Mouse (Mus musculus): ENCODE results near the gene Zfp760. TPM values are rescaled to one million over a fixed set of nuclear protein-coding genes. Genes with fewer than 3 reads are reported as not detected.

Gene Zfp760
- total RNA-seq, 2 experiments from 2014 or later, result 7.8 to 8.2 TPM

DNA sequence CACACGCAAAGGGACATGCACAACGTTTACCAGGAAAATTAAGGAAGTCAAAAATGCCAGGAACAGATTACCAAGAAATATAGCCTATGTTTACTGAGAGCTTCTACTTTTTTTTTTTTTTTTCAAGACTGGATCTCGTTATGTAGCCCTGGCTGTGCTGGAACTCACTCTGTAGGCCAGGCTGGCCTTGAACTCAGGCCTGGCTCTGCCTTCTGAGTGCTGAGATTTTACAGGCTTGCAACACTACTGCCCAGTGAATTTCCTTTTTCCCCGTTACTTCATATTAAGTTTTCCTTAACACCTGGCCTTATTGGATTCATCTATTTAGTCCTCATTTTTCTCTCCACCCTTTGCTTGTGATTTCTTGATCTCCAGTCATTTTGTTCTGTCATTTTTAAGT, 25.5 kb downstream of the Zfp760 start:
- TF ChIP-seq CTCF (IDR thresholded peaks at IDR 0.05), result no peak
- peak overlapping the region; percentile 64 for H3K4me3 ChIP-seq
- DNase-seq (ENCODE audit: extremely low spot score in 1 of 2, low spot score in 2 of 2), result no peak
- intact Hi-C loops (cut with DNase I), result no loop called here
- H3K27ac ChIP-seq, result peak overlapping the region; percentile 58; the same call in 1 of the 2 replicates

GRCm38 (mm10) chr17:21733529-21734031, 26.0 kb downstream of the Zfp760 start:
- intact Hi-C loops (cut with DNase I), result no loop called here
- TF ChIP-seq CTCF (IDR thresholded peaks at IDR 0.05), result no peak; the same call in 1 of the 2 replicates
- peak; percentile 42 to 50 for DNase-seq (ENCODE audit: extremely low spot score in 1 of 2, low spot score in 2 of 2)
- Histone ChIP-seq H3K27ac (peak overlapping the region; percentile 58), H3K4me3 (peak overlapping the region; percentile 64)

- Histone ChIP-seq H3K27ac (no peak overlapping the region), H3K4me3 (no peak overlapping the region)
- intact Hi-C loops (cut with DNase I), result no loop called here
- TF ChIP-seq CTCF (IDR thresholded peaks at IDR 0.05), result no peak
- DNase-seq (ENCODE audit: extremely low spot score in 1 of 2, low spot score in 2 of 2), result no peak
These were observed 45.2 kb downstream of the Zfp760 start for GRCm38 (mm10) chr17:21752791-21753190.

DNA sequence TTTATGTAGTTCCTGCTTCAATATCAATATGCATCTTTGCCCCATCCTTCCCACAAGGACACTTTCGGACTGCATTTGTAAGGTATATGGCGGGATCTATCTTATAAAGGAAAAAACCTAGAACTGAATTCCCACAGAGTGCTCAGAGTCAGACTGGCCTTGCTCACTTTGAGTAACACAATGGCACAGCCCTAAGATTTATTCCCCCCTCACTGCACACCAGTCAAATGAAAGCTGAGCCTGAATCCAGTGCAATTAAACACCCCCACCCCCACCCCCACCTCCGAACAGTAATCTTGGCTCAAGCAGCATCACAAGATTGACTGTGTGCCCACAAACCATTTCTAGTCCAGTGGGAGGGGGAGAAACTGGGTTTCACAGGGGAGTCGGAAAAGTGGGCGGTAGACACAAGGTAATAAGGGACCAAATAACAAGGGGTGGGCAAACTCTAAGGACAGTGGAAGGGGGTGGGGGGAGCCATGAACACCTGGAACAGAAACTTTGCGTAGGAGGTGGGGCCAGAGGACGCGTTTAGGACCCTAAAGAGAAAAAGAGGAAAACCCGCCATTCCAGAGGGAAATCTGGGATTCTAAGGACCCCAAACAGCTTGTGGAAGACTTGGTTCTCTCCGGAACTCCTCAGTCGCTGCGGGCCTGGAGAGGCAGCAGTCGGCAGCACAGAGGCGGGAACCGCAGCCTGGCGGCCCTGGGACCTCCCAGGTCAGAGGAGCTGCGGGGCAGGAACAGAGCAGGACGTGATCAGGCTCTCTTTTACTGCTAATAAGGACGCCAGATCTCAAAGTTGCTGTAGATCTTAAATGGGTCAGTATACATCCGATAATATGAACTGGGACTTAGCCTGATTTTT, 46.0 kb downstream of the Zfp760 start:
- H3K27ac ChIP-seq, result no peak overlapping the region
- intact Hi-C loops (cut with DNase I), result no loop called here
- no peak for TF ChIP-seq CTCF (IDR thresholded peaks at IDR 0.05)
- H3K4me3 ChIP-seq, result peak overlapping the region; percentile 34
- DNase-seq (ENCODE audit: extremely low spot score in 1 of 2, low spot score in 2 of 2), result no peak

DNA sequence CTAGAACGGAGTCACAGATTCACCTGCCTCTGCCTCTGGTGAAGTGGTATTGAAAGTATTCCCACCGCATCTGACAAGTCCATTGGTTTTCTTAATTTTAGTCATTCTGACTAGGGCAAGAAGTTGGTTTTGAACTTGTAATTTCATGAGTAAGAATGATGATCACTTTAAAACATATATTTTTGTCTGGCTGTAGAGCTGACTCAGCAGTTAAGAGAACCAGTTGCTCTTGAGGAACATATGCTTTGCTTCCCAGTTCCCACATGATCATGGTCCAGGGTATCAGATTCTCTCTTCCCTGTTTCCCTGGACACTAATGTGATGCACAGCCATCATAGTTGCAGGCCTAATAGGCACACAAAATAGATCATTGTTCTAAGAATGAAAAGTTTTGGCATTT, 62.8 kb downstream of the Zfp760 start:
- H3K4me3 ChIP-seq, result no peak overlapping the region
- no peak overlapping the region for H3K27ac ChIP-seq
- intact Hi-C loops (cut with DNase I), result no loop called here
- TF ChIP-seq CTCF (IDR thresholded peaks at IDR 0.05), result no peak
- no peak for DNase-seq (ENCODE audit: extremely low spot score in 1 of 2, low spot score in 2 of 2)

Other genes starting within 250 kb of the Zfp760 start
- 1 to 10 TPM; 4.0 to 5.1 TPM for gene Zfp53, start 218.7 kb upstream of the Zfp760 start, total RNA-seq (2021)
- 1 to 10 TPM; 6.5 to 6.8 TPM for gene Zfp52, start 172.2 kb upstream of the Zfp760 start, total RNA-seq (2021)
- 10 to 100 TPM in 1 of 2 experiments, 1 to 10 TPM in 1; 9.8 to 18.1 TPM for gene Zfp948, start 140.7 kb upstream of the Zfp760 start, total RNA-seq (2021)
- 10 to 100 TPM; 12.7 to 15.2 TPM for gene Zfp983, start 57.1 kb upstream of the Zfp760 start, total RNA-seq (2021)
- 1 to 10 TPM; 5.6 to 8.0 TPM for gene Gm10226, start 15.9 kb upstream of the Zfp760 start, total RNA-seq (2021)
- 1 to 10 TPM; 3.3 to 3.8 TPM for gene Zfp229, start 23.1 kb downstream of the Zfp760 start, total RNA-seq (2021)
- under 1 TPM; 0.66 to 0.72 TPM for gene Zfp820, start 138.0 kb downstream of the Zfp760 start, total RNA-seq (2021)
- gene Zfp995, start 202.2 kb downstream of the Zfp760 start, total RNA-seq (2021), result 1 to 10 TPM; 5.6 to 6.9 TPM